In the genomic region with DNA sequence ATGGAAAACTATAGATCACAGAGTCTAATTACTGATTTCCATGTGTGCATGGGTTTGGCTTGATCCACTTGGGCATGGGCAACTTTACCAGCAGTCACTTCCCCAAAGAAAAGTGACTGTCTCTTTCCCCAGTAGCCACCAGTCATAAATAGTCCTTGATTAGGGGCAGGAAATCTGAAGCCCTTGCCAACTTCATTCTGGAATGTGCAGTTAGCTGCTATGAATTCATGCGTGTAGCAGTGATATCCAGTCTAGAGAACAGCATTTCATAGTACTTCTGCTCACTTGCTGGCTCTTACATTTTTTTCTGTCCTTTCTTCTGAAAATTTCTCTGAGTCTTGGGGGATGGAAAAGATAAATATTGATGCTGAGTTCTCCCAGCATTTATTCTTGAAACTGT, we compare ENCODE assay signal across 32 mouse cellular contexts.
"Had no signal": no experiment of that assay in that cellular context is flagged by ENCODE, and none has a peak within 500 bp of the region (broad histone marks: within the 10 kb centered on the region; RNA-seq: fewer than 3 reads in every experiment).

No protein-coding gene starts in this region.

- H3K9me3 ChIP-seq: limb, embryonic 10.5 days; limb, embryonic 12.5 days; limb, embryonic 13.5 days; limb, embryonic 15.5 days; liver, embryonic 12.5 days; liver, embryonic 13.5 days; liver, embryonic 15.5 days; lung, embryonic 15.5 days; midbrain, embryonic 10.5 days; midbrain, embryonic 12.5 days; midbrain, embryonic 13.5 days; neural tube, embryonic 12.5 days had no signal

- H3K4me1 ChIP-seq: limb, embryonic 10.5 days; limb, embryonic 12.5 days; limb, embryonic 13.5 days; limb, embryonic 15.5 days; liver, embryonic 12.5 days; liver, embryonic 13.5 days; liver, embryonic 15.5 days; lung, embryonic 15.5 days; megakaryocyte, embryonic 14.5 days; midbrain, embryonic 10.5 days; midbrain, embryonic 12.5 days; midbrain, embryonic 13.5 days; neural tube, embryonic 12.5 days had no signal

- H3K4me3 ChIP-seq: limb, embryonic 10.5 days; limb, embryonic 12.5 days; limb, embryonic 13.5 days; limb, embryonic 15.5 days; liver, embryonic 12.5 days; liver, embryonic 13.5 days; liver, embryonic 15.5 days; lung, embryonic 15.5 days; megakaryocyte, embryonic 14.5 days; midbrain, embryonic 10.5 days; midbrain, embryonic 12.5 days; midbrain, embryonic 13.5 days; midbrain, embryonic 15.5 days; myocyte; neural tube, embryonic 12.5 days had no signal

- H3K36me3 ChIP-seq: limb, embryonic 10.5 days; limb, embryonic 12.5 days; limb, embryonic 13.5 days; limb, embryonic 15.5 days; liver, embryonic 12.5 days; liver, embryonic 13.5 days; liver, embryonic 15.5 days; lung, embryonic 15.5 days; midbrain, embryonic 10.5 days; midbrain, embryonic 12.5 days; midbrain, embryonic 13.5 days; midbrain, embryonic 15.5 days; neural tube, embryonic 12.5 days had no signal

- DNase-seq: left cerebral cortex, postnatal 4 days; liver; liver, embryonic 13.5 days; liver, postnatal 0 days; lung, adult 18-20 months; lung, adult 2 months; lung, embryonic 14.5 days; lung, postnatal 10 days; lung, postnatal 14 days; lung, postnatal 36 days; lung, postnatal 4 days; midbrain, embryonic 14.5 days had no signal

- H3K27ac ChIP-seq: limb, embryonic 10.5 days; limb, embryonic 12.5 days; limb, embryonic 13.5 days; limb, embryonic 15.5 days; liver, embryonic 12.5 days; liver, embryonic 13.5 days; liver, embryonic 14.5 days; liver, embryonic 15.5 days; lung, embryonic 15.5 days; macrophage; midbrain, embryonic 10.5 days; midbrain, embryonic 12.5 days; midbrain, embryonic 13.5 days; midbrain, embryonic 15.5 days; neural tube, embryonic 12.5 days had no signal

- H3K4me2 ChIP-seq: limb, embryonic 12.5 days; limb, embryonic 13.5 days; limb, embryonic 15.5 days; liver, embryonic 11.5 days; liver, embryonic 12.5 days; liver, embryonic 13.5 days; liver, embryonic 15.5 days; lung, embryonic 14.5 days; lung, embryonic 15.5 days; midbrain, embryonic 11.5 days; midbrain, embryonic 12.5 days; midbrain, embryonic 13.5 days; midbrain, embryonic 15.5 days; neural tube, embryonic 12.5 days had no signal

- ATAC-seq: liver, embryonic 12.5 days; liver, postnatal 0 days; lung, postnatal 0 days; midbrain, embryonic 13.5 days; midbrain, embryonic 15.5 days; midbrain, embryonic 16.5 days had no signal

- H3K9ac ChIP-seq: limb, embryonic 12.5 days; limb, embryonic 13.5 days; limb, embryonic 15.5 days; liver, embryonic 12.5 days; liver, embryonic 13.5 days; liver, embryonic 14.5 days; liver, embryonic 15.5 days; liver, postnatal 0 days; lung, embryonic 14.5 days; lung, embryonic 15.5 days; midbrain, embryonic 12.5 days; midbrain, embryonic 13.5 days; midbrain, embryonic 15.5 days; neural tube, embryonic 12.5 days had no signal

- H3K27me3 ChIP-seq: limb, embryonic 12.5 days; limb, embryonic 13.5 days; limb, embryonic 15.5 days; liver, embryonic 12.5 days; liver, embryonic 13.5 days; liver, embryonic 15.5 days; lung, embryonic 15.5 days; megakaryocyte, embryonic 14.5 days; midbrain, embryonic 12.5 days; midbrain, embryonic 13.5 days; midbrain, embryonic 15.5 days; neural tube, embryonic 12.5 days had no signal
